Comparison of ENCODE assay signal across 7 mouse cellular contexts in genomic region chr5:4962063-4962610, GRCm38 (mm10).
DNase-seq lines count a peak whose midpoint lies in the region; ATAC-seq and TF ChIP-seq lines count a peak whose summit lies in the region.

No protein-coding gene starts in this region.

- H3K27me3 ChIP-seq in hindbrain, postnatal 0 days (ENCODE audit: insufficient read depth, low read length): no peaks in the 10 kb centered on the region

- TF ChIP-seq CTCF in hindbrain, postnatal 0 days (IDR thresholded peaks at IDR 0.05; ENCODE audit: low read depth): peak; percentile 99

- H3K4me3 ChIP-seq in hindbrain, postnatal 0 days (ENCODE audit: low read length): no peak overlapping the region

- DNase-seq in adipocyte (ENCODE audit: low spot score): peak; percentile 93
- DNase-seq in cerebellum, postnatal 14 days: peak; percentile 84 to 86
- peak; percentile 57 for DNase-seq in gastrocnemius, adult 18-20 months (ENCODE audit: low spot score)
- peak; percentile 92 for DNase-seq in hindbrain, postnatal 0 days (ENCODE audit: low spot score)
- DNase-seq in layer of hippocampus, postnatal 36 days: peak; percentile 24 to 49
- peak; percentile 68 for DNase-seq in lung, postnatal 25 days (ENCODE audit: low spot score)
- peak; percentile 87 for DNase-seq in retina, postnatal 1 day

- ATAC-seq in hindbrain, postnatal 0 days: peak; percentile 91

- 46% methylated on average over 15 of the region's 15 CpGs for WGBS in hindbrain, postnatal 0 days

- no peaks in the 10 kb centered on the region for H3K9me3 ChIP-seq in hindbrain, postnatal 0 days (ENCODE audit: low read length)

- no peak overlapping the region for H3K9ac ChIP-seq in hindbrain, postnatal 0 days (replicated peaks; ENCODE audit: low read length)

- no peaks in the 10 kb centered on the region for H3K4me1 ChIP-seq in hindbrain, postnatal 0 days (ENCODE audit: insufficient read depth, low read length)

- 0 out of 2 replicates have a peak overlapping the region, but pooled peaks have one; percentile 48 for H3K27ac ChIP-seq in hindbrain, postnatal 0 days

- H3K36me3 ChIP-seq in hindbrain, postnatal 0 days (ENCODE audit: insufficient read depth, low read length): no peaks in the 10 kb centered on the region

- H3K4me2 ChIP-seq in hindbrain, postnatal 0 days (ENCODE audit: low read depth, low read length): no peak overlapping the region

Comparison
In these comparisons a context has a peak if more than half of its experiments do, and no peak if none do; other contexts are left out.
1. DNase-seq: peak in every context shown above with its lines; median percentile 93 in adipocyte; 92 in hindbrain, postnatal 0 days; 87 in retina, postnatal 1 day; 85 in cerebellum, postnatal 14 days; 68 in lung, postnatal 25 days; 57 in gastrocnemius, adult 18-20 months; 36 in layer of hippocampus, postnatal 36 days.